Mouse (Mus musculus): ENCODE results near the gene Pcgf3. TPM values are rescaled to one million over a fixed set of nuclear protein-coding genes. Genes with fewer than 3 reads are reported as not detected.

The Pcgf3 gene
- polyA plus RNA-seq, 1 experiment from 2014 or later, result 23.3 TPM

DNA sequence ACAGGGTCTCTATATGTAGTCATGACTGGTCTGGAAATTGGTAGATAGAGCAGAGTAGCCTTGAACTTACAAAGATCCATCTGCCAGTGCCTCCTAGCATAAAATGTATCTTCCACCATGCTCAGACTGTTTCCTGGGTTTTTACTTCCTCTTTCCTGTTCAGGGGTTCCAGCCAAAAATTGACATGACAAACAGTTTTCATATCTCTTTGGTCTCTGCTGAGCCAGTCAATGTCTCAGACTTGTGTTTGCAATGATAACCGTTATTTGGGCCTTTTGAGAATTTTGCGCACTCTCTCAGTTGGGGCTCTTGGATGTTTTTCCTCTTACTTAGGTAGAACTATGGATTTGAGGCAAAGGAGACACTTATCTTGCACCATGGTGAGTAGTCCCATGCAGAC, 73.2 kb downstream of the Pcgf3 start:
- no peaks in the 10 kb centered on the region for H3K36me3 ChIP-seq (replicated peaks)
- H3K4me3 ChIP-seq, result no peak overlapping the region
- no peaks in the 10 kb centered on the region for H3K27me3 ChIP-seq (replicated peaks; ENCODE audit: low read depth, poor library complexity, severe bottlenecking)
- H3K4me1 ChIP-seq, result no peaks in the 10 kb centered on the region
- peaks cover 13% of the 10 kb centered on the region for H3K9me3 ChIP-seq
- no peak overlapping the region for H3K27ac ChIP-seq (replicated peaks)
- 96% methylated on average over 2 of the region's 2 CpGs for WGBS
- DNase-seq (ENCODE audit: low spot score), result no peak

DNA sequence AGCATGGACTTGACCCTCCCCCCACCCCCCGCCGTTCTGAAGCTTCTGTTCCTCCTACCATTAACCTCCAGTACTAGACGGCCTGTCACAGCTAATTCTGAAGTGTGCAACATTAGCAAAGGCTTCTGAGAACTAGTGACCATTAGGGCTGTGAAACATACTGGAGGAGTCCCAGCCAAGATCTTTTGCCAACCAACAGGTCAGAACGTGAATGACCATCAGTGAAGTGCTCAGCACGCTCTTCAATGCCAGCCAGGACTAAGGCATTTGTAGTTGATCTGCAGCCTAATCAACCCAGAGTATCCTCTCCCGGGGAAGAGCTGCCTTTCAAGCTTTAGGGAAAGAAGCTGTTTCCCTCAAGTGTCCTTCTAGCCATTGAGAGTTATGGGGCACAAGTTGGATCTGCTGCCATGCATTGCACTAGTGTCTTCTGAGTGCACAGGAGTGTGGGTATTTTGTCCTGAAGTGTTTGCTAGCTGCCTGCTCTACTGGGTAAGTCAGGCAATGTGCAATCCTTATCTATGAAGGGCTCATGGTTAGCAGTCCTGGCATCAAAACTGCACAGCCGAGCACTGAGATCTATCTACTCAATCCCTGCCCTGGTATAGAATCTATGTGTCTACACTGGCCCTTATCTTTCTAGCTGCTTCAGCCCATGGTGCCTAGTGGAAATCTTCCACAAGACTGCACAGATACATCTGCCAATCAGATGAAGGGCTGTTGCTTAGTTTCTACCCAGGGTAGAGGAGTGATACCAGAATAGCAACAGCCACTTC, 82.7 kb downstream of the Pcgf3 start:
- H3K4me3 ChIP-seq, result no peak overlapping the region
- no peaks in the 10 kb centered on the region for H3K36me3 ChIP-seq (replicated peaks)
- H3K27me3 ChIP-seq (replicated peaks; ENCODE audit: low read depth, poor library complexity, severe bottlenecking), result peaks cover 14% of the 10 kb centered on the region
- no peaks in the 10 kb centered on the region for H3K9me3 ChIP-seq
- no peaks in the 10 kb centered on the region for H3K4me1 ChIP-seq
- 72% methylated on average over 7 of the region's 7 CpGs for WGBS
- DNase-seq (ENCODE audit: low spot score), result no peak
- H3K27ac ChIP-seq (replicated peaks), result no peak overlapping the region

- Histone ChIP-seq H3K27ac (replicated peaks) (no peak overlapping the region), H3K36me3 (replicated peaks) (no peaks in the 10 kb centered on the region), H3K4me1 (peaks cover 15% of the 10 kb centered on the region), H3K27me3 (replicated peaks; ENCODE audit: low read depth, poor library complexity, severe bottlenecking) (peaks cover 45% of the 10 kb centered on the region), H3K4me3 (no peak overlapping the region), H3K9me3 (no peaks in the 10 kb centered on the region)
- DNase-seq (ENCODE audit: low spot score), result no peak
- 92% methylated on average over 5 of the region's 5 CpGs for WGBS
Observed at GRCm38 (mm10) chr5:108547636-108548035, 86.6 kb downstream of the Pcgf3 start.

DNA sequence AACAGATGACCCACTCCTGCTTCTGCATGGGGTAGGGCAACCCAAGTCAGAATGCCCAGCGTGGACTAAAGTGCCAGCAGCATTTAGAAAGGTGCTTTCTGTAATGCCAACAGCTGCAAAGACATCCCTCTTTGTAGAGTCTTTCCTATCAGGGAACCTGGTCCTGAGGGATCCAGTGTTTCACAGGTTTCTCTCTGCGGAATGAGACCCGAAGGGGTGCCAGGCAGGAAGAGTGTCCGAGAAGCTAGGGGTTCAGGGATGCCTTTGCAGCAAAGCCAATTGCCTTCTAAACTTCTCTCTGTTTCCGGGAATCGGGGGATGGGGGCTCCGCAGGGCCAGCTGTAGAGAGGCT, 88.1 kb downstream of the Pcgf3 start:
- H3K4me3 ChIP-seq, result peak overlapping the region; percentile 60
- H3K9me3 ChIP-seq, result no peaks in the 10 kb centered on the region
- no peak for DNase-seq (ENCODE audit: low spot score)
- H3K4me1 ChIP-seq, result peaks cover 15% of the 10 kb centered on the region
- no peak overlapping the region for H3K27ac ChIP-seq (replicated peaks)
- peaks cover 45% of the 10 kb centered on the region for H3K27me3 ChIP-seq (replicated peaks; ENCODE audit: low read depth, poor library complexity, severe bottlenecking)
- WGBS, result 18% methylated on average over 7 of the region's 7 CpGs
- H3K36me3 ChIP-seq (replicated peaks), result no peaks in the 10 kb centered on the region

DNA sequence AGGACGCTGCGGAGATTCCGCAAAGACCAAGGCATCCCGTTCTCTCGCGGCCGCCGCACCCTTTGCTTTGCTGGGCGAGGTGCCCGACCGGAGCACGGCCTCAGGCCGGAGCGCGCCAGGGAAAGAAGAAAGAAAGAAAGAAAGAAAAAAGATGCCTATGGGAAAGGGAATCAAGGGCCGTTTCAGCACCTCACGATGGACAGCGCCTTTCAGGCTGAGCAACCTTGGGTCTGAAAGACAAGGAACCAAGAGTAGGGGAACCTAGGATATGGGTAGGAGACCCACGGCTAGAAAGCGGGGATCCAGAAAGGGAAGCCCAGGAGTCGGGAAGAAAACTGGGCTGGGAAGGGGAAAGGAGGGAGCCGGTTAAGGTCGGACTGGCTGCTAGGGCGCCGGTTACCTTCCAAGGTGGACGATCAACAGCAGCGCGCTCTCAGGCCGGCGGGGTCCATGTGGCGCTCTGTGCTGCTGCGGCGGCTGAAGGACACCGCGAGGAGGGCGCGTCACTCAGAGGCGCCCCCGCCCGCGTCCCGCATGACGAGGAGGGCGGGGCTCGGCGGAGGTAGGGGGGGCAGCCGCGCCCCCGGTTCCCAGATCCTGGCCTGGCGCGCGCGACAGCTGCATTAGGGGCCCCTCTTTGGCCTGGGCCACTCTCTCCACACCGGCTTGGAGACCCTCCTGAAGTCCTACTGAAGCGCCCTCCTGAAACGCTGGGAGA, 88.6 kb downstream of the Pcgf3 start, which contains the start of gene Cplx1:
Cplx1 (minus strand) TSS at position 536 of the 718 bp plus-strand sequence.
- DNase-seq (ENCODE audit: low spot score), result peak; percentile 83
- Histone ChIP-seq H3K4me1 (peaks cover 15% of the 10 kb centered on the region), H3K36me3 (replicated peaks) (no peaks in the 10 kb centered on the region), H3K27ac (replicated peaks) (no peak within 1 kb of the TSS), H3K4me3 (peak within 1 kb of the TSS; percentile 60), H3K27me3 (replicated peaks; ENCODE audit: low read depth, poor library complexity, severe bottlenecking) (peaks cover 45% of the 10 kb centered on the region), H3K9me3 (no peaks in the 10 kb centered on the region)
- WGBS, result under 1% methylated on average over 56 of the region's 56 CpGs

DNA sequence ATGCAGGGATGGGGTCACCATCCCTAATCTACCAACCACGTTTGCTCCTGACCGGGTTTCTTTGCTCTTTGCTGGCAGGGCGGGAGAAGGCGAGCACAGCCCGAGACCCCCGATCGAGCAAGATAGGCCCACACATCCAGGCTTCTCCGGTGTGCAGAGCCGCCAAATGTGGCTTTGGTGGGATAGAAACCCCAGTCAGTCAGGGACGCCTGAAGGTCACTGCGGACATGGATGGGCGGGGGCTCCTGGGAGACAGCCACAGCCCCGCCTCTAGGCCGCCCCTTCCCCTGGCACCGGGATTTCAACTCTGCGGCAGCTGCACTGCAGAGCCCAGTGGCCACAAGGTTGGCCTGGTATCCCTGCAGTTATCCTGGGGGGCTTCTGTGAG, 89.2 kb downstream of the Pcgf3 start:
- Histone ChIP-seq H3K27ac (replicated peaks) (no peak overlapping the region), H3K4me1 (peaks cover 15% of the 10 kb centered on the region), H3K4me3 (peak overlapping the region; percentile 60), H3K36me3 (replicated peaks) (no peaks in the 10 kb centered on the region), H3K9me3 (no peaks in the 10 kb centered on the region), H3K27me3 (replicated peaks; ENCODE audit: low read depth, poor library complexity, severe bottlenecking) (peaks cover 45% of the 10 kb centered on the region)
- peak; percentile 14 for DNase-seq (ENCODE audit: low spot score)
- under 1% methylated on average over 16 of the region's 16 CpGs for WGBS

DNA sequence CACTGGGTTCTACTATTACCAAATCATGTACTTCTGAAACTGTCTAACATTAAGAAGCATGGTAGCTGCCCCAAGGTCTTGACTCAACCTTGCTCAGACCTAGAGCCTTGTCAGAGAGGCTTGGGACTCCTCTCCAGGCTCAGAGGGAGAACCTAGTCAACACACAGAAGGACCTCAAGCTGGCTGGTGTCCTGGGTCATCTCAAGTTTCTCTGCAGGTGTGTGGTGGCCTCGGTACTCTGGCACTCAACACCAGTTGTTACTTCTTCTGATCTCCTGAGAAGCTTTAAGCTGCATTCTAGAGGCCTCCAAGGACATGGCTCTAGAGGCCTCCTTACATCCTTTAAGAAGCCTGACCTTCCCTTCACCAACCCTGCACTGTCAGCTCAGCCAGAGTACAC, 93.0 kb downstream of the Pcgf3 start:
- Histone ChIP-seq H3K36me3 (replicated peaks) (no peaks in the 10 kb centered on the region), H3K27me3 (replicated peaks; ENCODE audit: low read depth, poor library complexity, severe bottlenecking) (peaks cover 27% of the 10 kb centered on the region), H3K4me1 (peaks cover 15% of the 10 kb centered on the region), H3K9me3 (no peaks in the 10 kb centered on the region), H3K4me3 (no peak overlapping the region), H3K27ac (replicated peaks) (no peak overlapping the region)
- DNase-seq (ENCODE audit: low spot score), result no peak
- WGBS, result 77% methylated on average over 1 of the region's 1 CpGs

Other genes with a start within 250 kb of the Pcgf3 start
- 44.0 and 46.1 TPM in 2 replicates for gene Dr1, start 192.3 kb upstream of the Pcgf3 start, polyA plus RNA-seq (2016; fragmentation: Nextera tagmentation; extraction: Ambion mirVana)
- gene Pigg, start 148.6 kb upstream of the Pcgf3 start, polyA plus RNA-seq (2016; fragmentation: Nextera tagmentation; extraction: Ambion mirVana), result 6.4 and 7.6 TPM in 2 replicates
- gene Gm42517, start 93.3 kb upstream of the Pcgf3 start, polyA plus RNA-seq (2016; fragmentation: Nextera tagmentation; extraction: Ambion mirVana), result not detected in 2 replicates
- gene Pde6b, start 72.8 kb upstream of the Pcgf3 start, polyA plus RNA-seq (2016; fragmentation: Nextera tagmentation; extraction: Ambion mirVana), result 0.16 and 0.39 TPM in 2 replicates
- gene Atp5k, start 26.8 kb upstream of the Pcgf3 start, polyA plus RNA-seq (2016; fragmentation: Nextera tagmentation; extraction: Ambion mirVana), result 378 and 386 TPM in 2 replicates
- 0.11 and 0.15 TPM in 2 replicates for gene Mfsd7a, start 12.3 kb upstream of the Pcgf3 start, polyA plus RNA-seq (2016; fragmentation: Nextera tagmentation; extraction: Ambion mirVana)
- gene Cplx1, start 88.8 kb downstream of the Pcgf3 start, polyA plus RNA-seq (2016; fragmentation: Nextera tagmentation; extraction: Ambion mirVana), result 2.7 and 4.0 TPM in 2 replicates
- gene Gak, start 168.5 kb downstream of the Pcgf3 start, polyA plus RNA-seq (2016; fragmentation: Nextera tagmentation; extraction: Ambion mirVana), result 63.5 and 66.3 TPM in 2 replicates
- gene Tmem175, start 168.5 kb downstream of the Pcgf3 start, polyA plus RNA-seq (2016; fragmentation: Nextera tagmentation; extraction: Ambion mirVana), result 15.1 and 16.0 TPM in 2 replicates
- 9.3 and 9.6 TPM in 2 replicates for gene Idua, start 199.1 kb downstream of the Pcgf3 start, polyA plus RNA-seq (2016; fragmentation: Nextera tagmentation; extraction: Ambion mirVana)
- gene Dgkq, start 208.4 kb downstream of the Pcgf3 start, polyA plus RNA-seq (2016; fragmentation: Nextera tagmentation; extraction: Ambion mirVana), result 12.5 and 14.5 TPM in 2 replicates
- 0.55 and 0.92 TPM in 2 replicates for gene Slc26a1, start 214.3 kb downstream of the Pcgf3 start, polyA plus RNA-seq (2016; fragmentation: Nextera tagmentation; extraction: Ambion mirVana)
- 28.9 and 34.0 TPM in 2 replicates for gene Fgfrl1, start 231.2 kb downstream of the Pcgf3 start, polyA plus RNA-seq (2016; fragmentation: Nextera tagmentation; extraction: Ambion mirVana)

Data from embryonic facial prominence, embryonic 10.5 days (tissue).